Mouse (Mus musculus): ENCODE results near the gene 4930558C23Rik.
"Not testable (repeated sequence)": the region's sequence is repeated elsewhere in the genome, so short reads cannot be mapped to it uniquely, and the experiment has no call there.

DNA sequence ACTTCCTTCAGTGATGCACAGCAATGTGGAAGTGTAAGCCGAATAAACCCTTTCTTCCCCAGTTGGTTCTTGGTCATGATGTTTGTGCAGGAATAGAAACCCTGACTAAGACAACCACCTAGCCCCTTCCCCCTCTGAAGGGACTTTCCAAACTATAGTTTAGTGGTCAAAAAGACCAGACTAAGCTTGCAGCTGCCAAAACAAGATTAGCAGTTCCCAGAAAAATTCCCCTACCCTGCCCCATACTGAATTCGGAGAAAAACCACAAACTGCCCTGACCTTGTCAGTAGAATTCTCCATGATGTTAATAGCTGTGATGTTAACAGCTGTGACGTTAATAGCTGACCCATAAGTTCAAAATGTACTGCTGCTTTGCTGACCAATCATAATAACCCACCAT is 42.4 kb downstream of the 4930558C23Rik start:
- TF ChIP-seq E2F4 (IDR thresholded peaks at IDR 0.05; ENCODE audit: insufficient read depth); POLR2A (IDR thresholded peaks at IDR 0.05; ENCODE audit: insufficient read length, low read depth): not testable (repeated sequence)

Measured in myocyte (in vitro differentiated cells).